Mouse (Mus musculus) midbrain, embryonic 11.5 days (tissue): Measurements from ENCODE around the gene Trappc4. TPM values are rescaled to one million over a fixed set of nuclear protein-coding genes. Genes with fewer than 3 reads are reported as not detected.

ENCODE experiments used
- microRNA-seq: library from miRNA; unstranded; fragments of <30 nt; microRNA quantifications from one replicate; pipeline ENCODE4, GENCODE M21; 2017
- polyA plus RNA-seq: library from polyadenylated mRNA; unstranded; fragments of >200 nt; fragmentation: Nextera tagmentation; extraction: Ambion mirVana; gene quantifications from 2 replicates; pipeline ENCODE4 v1.2.1, GENCODE M21; 2014

Trappc4 gene
- polyA plus RNA-seq, 1 experiment from 2014 or later, result 225 TPM

Small RNAs within 50 kb of the gene (microRNA-seq; reads per million reads assigned to microRNA genes)
- gene Mir7085, result not detected

Other genes starting within 250 kb of the Trappc4 start
- 20.9 and 22.2 TPM in 2 replicates for gene Cbl, start 173.6 kb downstream of the Trappc4 start, polyA plus RNA-seq
- not detected in 2 replicates for gene Ccdc153, start 166.9 kb downstream of the Trappc4 start, polyA plus RNA-seq
- gene Pdzd3, start 156.1 kb downstream of the Trappc4 start, polyA plus RNA-seq, result 0.23 TPM in 1 of 2 replicates, not detected in the other
- 1.9 and 3.2 TPM in 2 replicates for gene Nlrx1, start 139.0 kb downstream of the Trappc4 start, polyA plus RNA-seq
- 3.2 and 4.8 TPM in 2 replicates for gene Abcg4, start 119.0 kb downstream of the Trappc4 start, polyA plus RNA-seq
- 25.6 and 28.0 TPM in 2 replicates for gene Hinfp, start 101.9 kb downstream of the Trappc4 start, polyA plus RNA-seq
- 9.8 and 10.4 TPM in 2 replicates for gene C2cd2l, start 87.3 kb downstream of the Trappc4 start, polyA plus RNA-seq
- 41.8 and 48.9 TPM in 2 replicates for gene Dpagt1, start 81.6 kb downstream of the Trappc4 start, polyA plus RNA-seq
- gene H2afx, start 72.9 kb downstream of the Trappc4 start, polyA plus RNA-seq, result 355 and 377 TPM in 2 replicates
- gene Hmbs, start 63.4 kb downstream of the Trappc4 start, polyA plus RNA-seq, result 147 and 158 TPM in 2 replicates
- gene Vps11, start 45.9 kb downstream of the Trappc4 start, polyA plus RNA-seq, result 32.0 and 32.4 TPM in 2 replicates
- 28.1 and 30.1 TPM in 2 replicates for gene Hyou1, start 28.1 kb downstream of the Trappc4 start, polyA plus RNA-seq
- gene Slc37a4, start 10.7 kb downstream of the Trappc4 start, polyA plus RNA-seq, result 20.8 and 21.1 TPM in 2 replicates
- 1,710 and 1,826 TPM in 2 replicates for gene Rps25, start 461 bp downstream of the Trappc4 start, polyA plus RNA-seq
- gene Ccdc84, start 11.0 kb upstream of the Trappc4 start, polyA plus RNA-seq, result 24.2 and 31.9 TPM in 2 replicates
- not detected in 2 replicates for gene Foxr1, start 33.5 kb upstream of the Trappc4 start, polyA plus RNA-seq
- gene Upk2, start 47.4 kb upstream of the Trappc4 start, polyA plus RNA-seq, result not detected in 2 replicates
- gene Bcl9l, start 75.2 kb upstream of the Trappc4 start, polyA plus RNA-seq, result 5.6 and 6.4 TPM in 2 replicates
- 0.10 TPM in 1 of 2 replicates, not detected in the other for gene Cxcr5, start 154.3 kb upstream of the Trappc4 start, polyA plus RNA-seq
- 11.9 and 13.8 TPM in 2 replicates for gene Ddx6, start 197.3 kb upstream of the Trappc4 start, polyA plus RNA-seq